Mouse (Mus musculus) kidney, embryonic 15.5 days (tissue): ENCODE measurements around the gene Spata3. TPM values are rescaled to one million over a fixed set of nuclear protein-coding genes. Genes with fewer than 3 reads are reported as not detected.

ENCODE experiments used
- ATAC-seq: fragments of 200-750 bp; cut with Nextera tagmentation; replicated peaks from 2 replicates; pipeline ENCODE4 v1.8.0; 2017; ENCODE audit warnings: moderate TSS enrichment; ENCODE audit not compliant: low FRiP score
- H3K27ac ChIP-seq: fragments of 300-500 bp; sonication (generic); 2 replicates; pipeline ENCODE4 v1.5.1; 2015; ENCODE audit warnings: mild to moderate bottlenecking, inconsistent platforms
- H3K27me3 ChIP-seq: fragments of 300-500 bp; sonication (generic); 2 replicates; pipeline ENCODE4 v1.6.1; 2015; ENCODE audit warnings: inconsistent platforms
- H3K36me3 ChIP-seq: fragments of 300-500 bp; sonication (generic); 2 replicates; pipeline ENCODE4 v1.6.1; 2015; ENCODE audit warnings: inconsistent platforms
- H3K4me1 ChIP-seq: fragments of 300-500 bp; sonication (generic); 2 replicates; pipeline ENCODE4 v1.6.1; 2015; ENCODE audit warnings: inconsistent platforms
- H3K4me2 ChIP-seq: fragments of 300-500 bp; sonication (generic); 2 replicates; pipeline ENCODE4 v1.6.1; 2015; ENCODE audit warnings: moderate library complexity, mild to moderate bottlenecking, inconsistent platforms
- H3K4me3 ChIP-seq: fragments of 300-500 bp; sonication (generic); replicated peaks from 2 replicates; pipeline ENCODE4 v1.5.1; 2015; ENCODE audit warnings: mild to moderate bottlenecking, inconsistent platforms
- H3K9ac ChIP-seq: fragments of 300-500 bp; sonication (generic); 2 replicates; pipeline ENCODE4 v1.6.1; 2015; ENCODE audit warnings: mild to moderate bottlenecking, inconsistent platforms
- H3K9me3 ChIP-seq: fragments of 300-500 bp; sonication (generic); replicated peaks from 2 replicates; pipeline ENCODE4 v1.6.1; 2016; ENCODE audit warnings: inconsistent platforms
- WGBS: fragments of 180-500 bp; shearing (Covaris S2); methylation state at CpG from one replicate; pipeline ENCODE4 v1.1.7; 2015; ENCODE audit warnings: mixed read lengths; 5-methylcytosine and 5-hydroxymethylcytosine counted together
- polyA plus RNA-seq: library from polyadenylated mRNA; unstranded; fragments of >200 nt; fragmentation: Nextera tagmentation; extraction: Ambion mirVana; gene quantifications from 2 replicates; pipeline ENCODE4 v1.2.1, GENCODE M21; 2015

Gene Spata3
- polyA plus RNA-seq, 1 experiment from 2014 or later: not detected

- H3K9me3 ChIP-seq: no peaks in the 10 kb centered on the region
Measured at GRCm38 (mm10) chr1:86040131-86040530, 23.5 kb downstream of the Spata3 start.

DNA sequence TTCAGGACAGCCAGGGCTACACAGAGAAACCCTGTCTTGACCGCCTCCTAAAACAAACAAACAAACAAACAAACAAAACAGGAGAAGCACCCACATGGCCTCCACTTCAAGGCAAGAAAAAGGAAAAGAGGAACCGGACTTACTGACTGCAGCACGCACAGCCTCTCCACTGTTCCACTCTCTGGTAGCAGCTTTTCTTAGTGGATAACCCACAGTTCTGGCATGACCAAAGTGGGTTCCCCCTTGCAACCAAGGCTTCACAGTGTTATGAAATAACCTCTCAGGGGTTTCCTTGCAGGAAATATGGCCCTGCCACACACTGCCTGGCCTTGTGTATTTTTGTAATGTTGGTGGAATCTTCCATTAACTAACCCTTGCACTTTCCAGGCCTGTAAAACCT is 24.2 kb downstream of the Spata3 start:
- no peaks in the 10 kb centered on the region for H3K9me3 ChIP-seq
- H3K36me3 ChIP-seq: no peaks in the 10 kb centered on the region
- ATAC-seq: no peak

More at GRCm38 (mm10) chr1:86040131-86040530, 23.5 kb downstream of the Spata3 start:
- H3K27me3 ChIP-seq: peaks cover 22% of the 10 kb centered on the region
- 59% methylated on average over 4 of the region's 4 CpGs for WGBS
- no peak overlapping the region for H3K9ac ChIP-seq
- H3K4me2 ChIP-seq: no peak overlapping the region
- no peaks in the 10 kb centered on the region for H3K36me3 ChIP-seq
- no peak overlapping the region for H3K4me3 ChIP-seq
- H3K4me1 ChIP-seq: peaks cover 4% of the 10 kb centered on the region; the same call in 1 of the 2 replicates
- ATAC-seq: no peak
- H3K27ac ChIP-seq: no peak overlapping the region

DNA sequence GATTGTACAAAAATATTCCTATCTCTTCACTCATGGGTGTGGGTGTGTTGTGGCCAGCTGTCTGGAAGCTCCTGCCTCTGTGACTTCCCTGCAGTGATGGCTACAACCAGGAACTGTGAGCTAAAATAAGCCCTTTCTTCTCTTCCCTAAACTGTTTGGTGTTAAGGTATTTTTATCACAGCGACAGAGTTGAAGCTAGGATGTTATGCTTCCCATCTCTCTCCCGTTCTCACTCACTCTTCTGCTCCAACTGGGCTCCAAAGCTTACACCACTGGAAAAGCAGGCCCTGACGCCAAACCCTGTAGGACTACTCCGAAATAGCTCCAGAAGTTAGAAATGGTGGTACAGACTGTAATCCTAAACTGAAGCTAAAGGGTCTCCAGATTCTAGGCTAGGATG is 28.4 kb downstream of the Spata3 start:
- H3K9me3 ChIP-seq: no peaks in the 10 kb centered on the region
- H3K27me3 ChIP-seq: peaks cover 63% of the 10 kb centered on the region
- H3K27ac ChIP-seq: no peak overlapping the region
- H3K9ac ChIP-seq: no peak overlapping the region
- H3K4me2 ChIP-seq: no peak overlapping the region
- H3K4me1 ChIP-seq: peaks cover 20% of the 10 kb centered on the region
- 67% methylated on average over 4 of the region's 4 CpGs for WGBS
- ATAC-seq: no peak
- no peak overlapping the region for H3K4me3 ChIP-seq
- no peaks in the 10 kb centered on the region for H3K36me3 ChIP-seq

More for the DNA sequence above, 24.2 kb downstream of the Spata3 start:
- H3K27me3 ChIP-seq: peaks cover 29% of the 10 kb centered on the region
- H3K4me1 ChIP-seq: peaks cover 8% of the 10 kb centered on the region
- no peak overlapping the region for H3K27ac ChIP-seq
- H3K4me3 ChIP-seq: no peak overlapping the region
- no peak overlapping the region for H3K9ac ChIP-seq
- no peak overlapping the region for H3K4me2 ChIP-seq
- 87% methylated on average over 3 of the region's 3 CpGs for WGBS

DNA sequence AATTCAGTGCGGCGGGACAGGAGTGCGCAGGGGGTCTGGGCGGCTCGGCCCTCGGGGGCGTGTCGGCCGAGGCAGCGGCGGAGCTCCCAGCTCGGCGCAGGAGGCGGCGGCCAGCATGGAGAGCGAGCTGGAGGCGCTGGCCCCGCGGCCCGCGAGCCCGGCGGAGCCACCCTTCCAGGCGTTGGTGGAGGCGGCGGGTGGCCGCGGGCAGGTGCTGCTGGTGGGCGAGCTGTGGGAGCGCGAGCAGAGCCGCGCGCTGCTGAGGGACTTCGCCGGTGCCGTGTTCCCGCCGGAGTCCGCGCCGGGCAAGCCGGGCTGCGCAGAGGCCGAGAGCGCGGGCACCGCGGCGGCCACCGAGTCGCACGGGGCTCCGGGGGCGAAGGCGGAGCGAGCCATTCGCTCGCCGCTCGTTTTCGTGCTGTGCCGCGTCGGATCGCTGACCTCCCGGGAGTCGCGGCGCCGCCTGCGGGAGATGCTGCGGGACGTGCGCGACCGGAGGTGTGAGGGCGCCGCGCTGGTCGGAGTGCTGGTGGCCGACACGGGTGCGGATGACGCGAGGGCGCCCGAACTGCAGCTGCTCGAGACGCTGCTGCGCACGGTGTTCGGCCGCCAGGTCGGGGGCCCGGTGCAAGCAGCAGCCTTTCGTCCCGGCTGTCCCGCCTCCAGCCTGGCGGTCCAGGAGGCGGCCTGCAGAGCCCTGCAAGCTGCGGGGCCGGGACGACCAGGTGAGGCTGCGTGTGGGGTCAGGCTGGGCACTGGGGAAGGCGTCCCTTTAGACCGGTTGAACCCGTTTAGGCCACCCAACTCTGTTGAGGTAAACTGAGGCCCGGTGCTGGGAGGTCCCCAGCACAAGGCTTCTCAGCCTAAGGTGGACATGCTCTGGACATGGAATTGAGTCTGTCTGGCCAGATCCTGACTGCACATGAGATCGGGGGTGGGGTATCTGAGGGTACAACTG is 29.5 kb downstream of the Spata3 start, which contains the start of gene 2810459M11Rik:
Gene 2810459M11Rik (plus strand): TSS at position 16 of the 958 bp plus-strand sequence.
- under 1% methylated on average over 87 of the region's 110 CpGs for WGBS
- peak within 1 kb of the TSS; percentile 50 for H3K9ac ChIP-seq
- ATAC-seq: peak; percentile 81
- H3K4me2 ChIP-seq: peak within 1 kb of the TSS; percentile 99
- H3K4me3 ChIP-seq: peak within 1 kb of the TSS; percentile 60
- H3K4me1 ChIP-seq: peaks cover 16% of the 10 kb centered on the region
- no peaks in the 10 kb centered on the region for H3K36me3 ChIP-seq
- H3K9me3 ChIP-seq: no peaks in the 10 kb centered on the region
- H3K27ac ChIP-seq: no peak within 1 kb of the TSS
- peaks cover 63% of the 10 kb centered on the region for H3K27me3 ChIP-seq

DNA sequence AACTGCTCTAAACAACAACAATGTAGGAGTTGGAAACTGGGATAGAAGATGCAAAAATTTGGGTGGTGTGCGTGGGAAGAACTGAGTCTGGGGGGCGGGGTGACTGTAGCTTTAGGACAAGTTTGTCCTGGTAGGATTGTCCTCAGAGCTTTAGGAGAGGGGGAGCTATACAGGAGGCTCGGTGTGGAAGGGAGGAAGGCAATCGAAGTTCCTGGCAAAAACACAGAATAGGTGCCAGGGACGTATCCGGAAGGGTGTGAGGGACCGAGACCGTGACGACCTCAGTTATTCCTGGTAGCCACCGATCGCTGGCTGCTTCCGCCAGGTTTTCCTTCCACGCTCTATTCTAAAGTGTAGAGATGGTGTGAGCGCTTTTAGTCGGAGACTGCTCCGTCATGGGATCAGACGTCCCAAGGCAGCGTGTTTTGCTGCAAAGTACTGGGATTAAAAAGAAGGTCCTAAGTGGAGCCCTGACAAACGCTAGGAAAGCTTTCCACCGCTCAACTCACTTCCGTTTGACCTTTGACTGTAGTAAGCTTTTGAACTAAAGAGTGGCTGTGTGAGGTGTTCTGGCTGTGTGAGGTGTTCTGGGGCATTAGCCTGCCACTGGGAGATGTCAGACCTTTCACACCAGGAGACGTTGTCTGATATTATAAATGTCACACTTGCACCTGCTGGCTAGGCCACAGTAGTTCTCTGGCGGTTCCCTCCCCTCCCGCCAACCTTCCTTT is 30.4 kb downstream of the Spata3 start:
- H3K4me1 ChIP-seq: peaks cover 16% of the 10 kb centered on the region
- H3K36me3 ChIP-seq: no peaks in the 10 kb centered on the region
- 0 out of 2 replicates have a peak, but pooled peaks have one; percentile 10 for ATAC-seq
- WGBS: 7% methylated on average over 24 of the region's 24 CpGs
- H3K4me2 ChIP-seq: peak overlapping the region; percentile 99
- no peak overlapping the region for H3K27ac ChIP-seq
- H3K9ac ChIP-seq: 0 out of 2 replicates have a peak overlapping the region, but pooled peaks have one; percentile 14
- H3K4me3 ChIP-seq: peak overlapping the region; percentile 60
- H3K27me3 ChIP-seq: peaks cover 63% of the 10 kb centered on the region
- no peaks in the 10 kb centered on the region for H3K9me3 ChIP-seq

GRCm38 (mm10) chr1:86048231-86048630 is 31.6 kb downstream of the Spata3 start:
- H3K4me3 ChIP-seq: no peak overlapping the region
- peaks cover 60% of the 10 kb centered on the region for H3K27me3 ChIP-seq
- H3K36me3 ChIP-seq: no peaks in the 10 kb centered on the region
- no peak overlapping the region for H3K4me2 ChIP-seq
- WGBS: 84% methylated on average over 4 of the region's 4 CpGs
- H3K4me1 ChIP-seq: peaks cover 16% of the 10 kb centered on the region
- no peak for ATAC-seq
- no peak overlapping the region for H3K9ac ChIP-seq
- no peaks in the 10 kb centered on the region for H3K9me3 ChIP-seq
- no peak overlapping the region for H3K27ac ChIP-seq

- peaks cover 55% of the 10 kb centered on the region for H3K27me3 ChIP-seq
- ATAC-seq: no peak
- peaks cover 16% of the 10 kb centered on the region for H3K4me1 ChIP-seq
- H3K4me2 ChIP-seq: no peak overlapping the region
- H3K4me3 ChIP-seq: no peak overlapping the region
- H3K27ac ChIP-seq: no peak overlapping the region
- H3K36me3 ChIP-seq: no peaks in the 10 kb centered on the region
- WGBS: 82% methylated on average over 3 of the region's 3 CpGs
- no peaks in the 10 kb centered on the region for H3K9me3 ChIP-seq
- H3K9ac ChIP-seq: no peak overlapping the region
Measured at GRCm38 (mm10) chr1:86048744-86049143, 32.1 kb downstream of the Spata3 start.

- no peak overlapping the region for H3K27ac ChIP-seq
- ATAC-seq: no peak
- H3K27me3 ChIP-seq: peaks cover 8% of the 10 kb centered on the region
- no peak overlapping the region for H3K4me3 ChIP-seq
- 80% methylated on average over 12 of the region's 12 CpGs for WGBS
- H3K36me3 ChIP-seq: no peaks in the 10 kb centered on the region
- H3K9ac ChIP-seq: no peak overlapping the region
- no peak overlapping the region for H3K4me2 ChIP-seq
- no peaks in the 10 kb centered on the region for H3K9me3 ChIP-seq
- H3K4me1 ChIP-seq: no peaks in the 10 kb centered on the region
Measured at GRCm38 (mm10) chr1:86053198-86053921, 36.7 kb downstream of the Spata3 start.

GRCm38 (mm10) chr1:86054943-86055342 is 38.3 kb downstream of the Spata3 start:
- H3K9me3 ChIP-seq: no peaks in the 10 kb centered on the region
- H3K9ac ChIP-seq: no peak overlapping the region
- no peaks in the 10 kb centered on the region for H3K36me3 ChIP-seq
- H3K4me3 ChIP-seq: no peak overlapping the region
- no peak overlapping the region for H3K4me2 ChIP-seq
- no peak overlapping the region for H3K27ac ChIP-seq
- no peaks in the 10 kb centered on the region for H3K27me3 ChIP-seq
- WGBS: 49% methylated on average over 3 of the region's 3 CpGs
- H3K4me1 ChIP-seq: peaks cover 10% of the 10 kb centered on the region; the same call in 1 of the 2 replicates
- no peak for ATAC-seq

- no peak overlapping the region for H3K4me2 ChIP-seq
- no peaks in the 10 kb centered on the region for H3K27me3 ChIP-seq
- no peaks in the 10 kb centered on the region for H3K9me3 ChIP-seq
- no peak overlapping the region for H3K4me3 ChIP-seq
- no peak for ATAC-seq
- H3K36me3 ChIP-seq: no peaks in the 10 kb centered on the region
- H3K9ac ChIP-seq: no peak overlapping the region
- H3K4me1 ChIP-seq: peaks cover 10% of the 10 kb centered on the region; the same call in 1 of the 2 replicates
- 90% methylated on average over 4 of the region's 4 CpGs for WGBS
- H3K27ac ChIP-seq: no peak overlapping the region
Measured at GRCm38 (mm10) chr1:86056284-86056683, 39.7 kb downstream of the Spata3 start.
